Mouse (Mus musculus) urinary bladder, postnatal 4 days (tissue): ENCODE measurements around the gene Nkiras2.
"Not testable (repeated sequence)": the region's sequence is repeated elsewhere in the genome, so short reads cannot be mapped to it uniquely, and the experiment has no call there.

Experiments used
- DNase-seq, 2 experiments: peaks; one replicate each; pipeline ENCODE4 v3.0.0; 2021 to 2022; ENCODE audit warnings: low spot score in 2 of 2

Nkiras2 gene

GRCm38 (mm10) chr11:100598074-100598473, 21.0 kb upstream of the Nkiras2 start:
- DNase-seq, result no peak

- DNase-seq, result no peak
Measured at GRCm38 (mm10) chr11:100601372-100601771, 17.7 kb upstream of the Nkiras2 start.

- DNase-seq, result no peak
Measured at GRCm38 (mm10) chr11:100603155-100603554, 15.9 kb upstream of the Nkiras2 start.

- no peak for DNase-seq
Measured at GRCm38 (mm10) chr11:100603813-100604212, 15.2 kb upstream of the Nkiras2 start.

- no peak for DNase-seq
Measured at GRCm38 (mm10) chr11:100604321-100605005, 14.6 kb upstream of the Nkiras2 start.

- DNase-seq, result no peak
Measured at GRCm38 (mm10) chr11:100605451-100605850, 13.6 kb upstream of the Nkiras2 start.

- no peak for DNase-seq
Measured at GRCm38 (mm10) chr11:100607121-100607520, 11.9 kb upstream of the Nkiras2 start.

- no peak for DNase-seq
Measured at GRCm38 (mm10) chr11:100608796-100609195, 10.2 kb upstream of the Nkiras2 start.

- DNase-seq, result no peak
Measured at GRCm38 (mm10) chr11:100609355-100609996, 9.6 kb upstream of the Nkiras2 start.

- DNase-seq, result no peak
Measured at GRCm38 (mm10) chr11:100609997-100610680, 8.9 kb upstream of the Nkiras2 start.

GRCm38 (mm10) chr11:100611627-100612026, 7.4 kb upstream of the Nkiras2 start:
- no peak for DNase-seq

GRCm38 (mm10) chr11:100613241-100613640, 5.8 kb upstream of the Nkiras2 start:
- DNase-seq, result no peak

- no peak for DNase-seq
Measured at GRCm38 (mm10) chr11:100616332-100616731, 2.7 kb upstream of the Nkiras2 start.

- DNase-seq, result not testable (repeated sequence)
Measured at GRCm38 (mm10) chr11:100616836-100617235, 2.2 kb upstream of the Nkiras2 start.

GRCm38 (mm10) chr11:100617480-100617879, 1.6 kb upstream of the Nkiras2 start:
- DNase-seq, result no peak

GRCm38 (mm10) chr11:100619485-100619975, 486 bp downstream of the Nkiras2 start:
- DNase-seq, result peak; percentile 93

- no peak for DNase-seq
Measured at GRCm38 (mm10) chr11:100619982-100620381, 938 bp downstream of the Nkiras2 start, which contains the start of gene Dnajc7. Gene Dnajc7, minus strand, starts transcription at chr11:100620168.

GRCm38 (mm10) chr11:100622714-100623113, 3.7 kb downstream of the Nkiras2 start:
- peak; percentile 92 to 94 for DNase-seq

GRCm38 (mm10) chr11:100623867-100624266, 4.8 kb downstream of the Nkiras2 start:
- no peak for DNase-seq

- no peak for DNase-seq
Measured at GRCm38 (mm10) chr11:100625754-100626700, 7.0 kb downstream of the Nkiras2 start.

GRCm38 (mm10) chr11:100626701-100627195, 7.7 kb downstream of the Nkiras2 start:
- DNase-seq, result peak; percentile 64 to 81
